Mouse (Mus musculus) ES-Bruce4 (cell line): ENCODE measurements around the gene Syngap1.

Experiments
- CTCF ChIP-seq: IDR thresholded peaks from one replicate; pipeline ENCODE4 v1.8.1; 2011; ENCODE audit warnings: low read depth, low read length
- EP300 ChIP-seq: IDR thresholded peaks from 2 replicates; pipeline ENCODE4 v1.6.1; 2011; ENCODE audit warnings: low read depth, low read length; ENCODE audit not compliant: insufficient read depth
- POLR2A ChIP-seq: IDR thresholded peaks from one replicate; pipeline ENCODE4 v1.8.1; 2011; ENCODE audit warnings: low read length; ENCODE audit not compliant: insufficient read depth

DNA sequence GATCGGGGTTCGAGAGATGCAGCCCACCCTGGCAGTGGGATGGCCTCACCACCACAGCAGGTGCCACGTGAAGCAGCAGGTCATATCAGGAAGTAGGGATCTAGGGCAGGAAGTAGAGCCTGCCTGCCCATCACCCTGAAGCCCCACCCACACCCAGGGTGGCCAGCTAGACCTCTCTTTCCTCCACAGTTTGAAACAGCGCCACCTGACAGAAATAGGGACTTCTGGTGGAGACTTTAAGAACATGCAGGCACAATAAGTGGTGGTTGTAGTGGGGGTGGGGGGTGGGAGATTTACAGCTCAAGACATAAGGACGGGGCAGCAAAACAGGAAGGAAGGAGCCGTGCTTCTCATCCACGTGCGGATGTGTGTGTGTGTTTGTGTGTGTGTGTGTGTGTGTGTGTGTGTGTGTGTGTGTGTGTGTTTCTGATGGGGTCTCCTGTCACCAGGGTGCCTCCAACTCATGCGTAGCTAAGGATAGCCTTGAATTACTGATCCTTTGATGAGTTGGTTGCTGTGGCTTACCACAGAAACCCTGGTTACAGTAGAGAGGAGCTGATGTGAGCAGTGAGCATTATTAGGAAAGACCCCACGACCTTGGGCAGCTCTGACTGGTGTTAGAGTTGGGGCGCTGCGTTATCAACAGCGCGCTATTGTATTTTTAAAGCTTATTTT, 71.1 kb downstream of the Syngap1 start:
- TF ChIP-seq POLR2A (no peak), EP300 (no peak), CTCF (peak; percentile 15)
